Mouse (Mus musculus): ENCODE results near the gene Pgap2.

The Pgap2 gene

GRCm38 (mm10) chr7:102209756-102210721 lies at the start of gene Pgap2, which contains the start of gene Nup98:
Gene Pgap2 (plus strand): TSS chr7:102210208.
Gene Nup98 (minus strand): TSS chr7:102210176.
- in situ Hi-C loops (cut with MboI; ENCODE audit: unreplicated experiment in 2 of 2), result loop anchor here (5.0 to 25.0 kb wide), 2 partner anchors 42 to 548 kb away; partner anchors contain the start of gene Clpb (in 1 of the 2)

DNA sequence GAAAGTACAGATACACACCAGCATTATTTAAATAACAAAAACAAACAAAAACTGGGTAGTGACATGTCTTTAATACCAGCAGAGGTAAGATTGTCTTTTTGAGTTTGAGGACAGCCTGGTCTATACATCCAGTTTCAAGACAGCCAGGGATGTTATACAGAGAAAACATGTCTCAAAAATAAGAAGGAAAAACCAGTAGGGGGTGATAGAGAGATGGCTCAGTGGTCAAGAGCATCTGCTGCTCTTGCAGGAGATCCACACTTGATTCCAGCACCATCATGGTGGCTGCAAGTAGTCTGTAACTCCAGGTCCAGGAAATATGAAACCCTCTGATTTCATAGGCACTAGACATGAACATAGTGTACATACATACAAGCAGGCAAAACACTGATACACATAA lies 39.7 kb upstream of the Pgap2 start:
- in situ Hi-C loops (cut with MboI; ENCODE audit: unreplicated experiment in 2 of 2), result no loop called here

DNA sequence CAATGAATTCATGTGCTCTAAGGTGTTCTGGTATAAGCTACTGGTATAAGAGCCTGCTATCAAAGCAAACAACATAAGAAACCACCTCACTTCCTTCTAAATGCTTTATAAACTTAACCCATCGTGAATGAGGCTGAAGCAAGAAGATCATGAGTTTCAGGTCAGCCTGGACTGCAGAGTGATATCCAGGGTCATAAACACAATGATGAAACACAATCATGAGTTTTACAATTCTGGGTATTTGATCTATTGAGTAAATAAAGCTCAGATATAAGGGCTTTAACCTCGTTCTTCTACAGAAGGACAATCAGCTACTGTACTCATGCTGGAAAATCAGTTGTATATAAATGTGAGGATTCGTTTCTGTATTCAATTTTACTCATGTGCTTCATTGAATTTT lies 26.2 kb upstream of the Pgap2 start:
- in situ Hi-C loops (cut with MboI; ENCODE audit: unreplicated experiment in 2 of 2), result no loop called here

DNA sequence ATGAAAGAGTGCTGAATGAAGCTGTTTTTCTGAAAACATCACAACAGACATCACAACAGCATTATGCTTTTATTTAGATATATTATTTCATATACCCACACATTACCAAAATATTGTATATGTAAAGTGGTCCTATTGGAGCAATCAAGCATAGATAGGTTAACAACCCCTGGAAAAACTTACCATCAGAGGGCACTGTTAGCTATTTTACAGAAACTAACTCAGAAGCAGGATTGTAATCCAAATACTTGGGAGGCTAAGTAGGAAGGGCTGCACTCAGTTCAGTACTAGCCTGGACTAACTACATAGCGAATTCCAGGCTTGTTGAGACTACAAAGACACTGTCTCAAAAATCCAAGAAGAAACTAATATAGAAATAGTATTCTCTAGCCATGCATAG lies 17.7 kb upstream of the Pgap2 start:
- in situ Hi-C loops (cut with MboI; ENCODE audit: unreplicated experiment in 2 of 2), result loop anchor here in 1 of 2 experiments (5.0 kb wide), 1 partner anchor 230 kb away; no protein-coding TSS in a partner anchor

DNA sequence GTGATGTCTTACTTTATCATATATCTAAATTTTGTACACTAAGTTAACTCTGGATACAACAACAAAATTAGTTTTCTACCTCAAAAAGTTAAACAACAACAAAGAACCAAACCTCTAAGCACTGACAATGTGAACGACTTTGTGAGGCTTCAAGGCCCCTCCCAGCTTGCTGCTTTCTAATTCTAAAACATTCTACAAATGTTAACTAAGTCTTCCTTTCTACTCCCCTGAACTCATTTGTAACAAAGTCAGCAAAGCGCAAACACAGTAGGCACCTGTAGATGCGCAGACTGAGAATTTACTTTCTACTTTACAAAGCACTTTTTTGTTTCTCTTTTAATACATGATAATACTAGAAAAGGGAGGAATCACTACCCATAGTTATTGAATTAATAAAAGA lies 9.4 kb upstream of the Pgap2 start:
- in situ Hi-C loops (cut with MboI; ENCODE audit: unreplicated experiment in 2 of 2), result loop anchor here in 1 of 2 experiments (25.0 kb wide), 1 partner anchor 538 kb away; the partner anchor contains the start of gene Clpb

- in situ Hi-C loops (cut with MboI; ENCODE audit: unreplicated experiment in 2 of 2), result loop anchor here in 1 of 2 experiments (25.0 kb wide), 1 partner anchor 539 kb away; the partner anchor contains the start of gene Clpb
Measured at GRCm38 (mm10) chr7:102200996-102201785, 8.8 kb upstream of the Pgap2 start.

GRCm38 (mm10) chr7:102204296-102204857 lies 5.6 kb upstream of the Pgap2 start:
- in situ Hi-C loops (cut with MboI; ENCODE audit: unreplicated experiment in 2 of 2), result loop anchor here in 1 of 2 experiments (25.0 kb wide), 1 partner anchor 542 kb away; the partner anchor contains the start of gene Clpb

- in situ Hi-C loops (cut with MboI; ENCODE audit: unreplicated experiment in 2 of 2), result loop anchor here in 1 of 2 experiments (25.0 kb wide), 1 partner anchor 543 kb away; the partner anchor contains the start of gene Clpb
Measured at GRCm38 (mm10) chr7:102205646-102206045, 4.4 kb upstream of the Pgap2 start.

DNA sequence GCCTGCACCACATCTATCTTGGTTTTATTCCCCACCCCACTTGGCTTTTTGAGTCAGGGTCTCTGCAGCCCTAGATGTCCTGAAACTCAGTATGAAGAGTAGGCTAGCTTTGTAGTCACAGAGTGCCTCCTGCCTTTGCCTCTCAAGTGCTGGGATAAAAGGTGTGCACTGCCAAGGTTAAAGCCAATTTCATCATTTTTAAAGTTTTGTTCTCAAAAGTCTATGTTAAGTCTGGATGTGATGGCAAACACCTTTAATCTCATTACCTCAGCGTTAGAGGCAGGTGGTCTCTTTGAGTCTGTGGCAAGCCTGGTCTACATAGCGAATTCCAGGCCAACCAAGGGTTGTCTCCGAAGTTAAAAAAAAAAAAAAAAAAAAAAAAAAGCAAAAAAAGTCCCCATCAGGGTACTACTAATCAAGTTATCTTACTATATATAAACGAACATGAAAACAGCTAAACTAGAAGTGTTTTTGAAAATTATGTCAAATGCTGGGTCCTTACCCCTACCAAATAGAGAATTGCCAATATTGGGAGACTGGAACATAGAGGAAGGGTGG lies 1.1 kb upstream of the Pgap2 start:
- in situ Hi-C loops (cut with MboI; ENCODE audit: unreplicated experiment in 2 of 2), result loop anchor here in 1 of 2 experiments (25.0 kb wide), 1 partner anchor 547 kb away; the partner anchor contains the start of gene Clpb

GRCm38 (mm10) chr7:102211071-102211470 lies 1.1 kb downstream of the Pgap2 start:
- in situ Hi-C loops (cut with MboI; ENCODE audit: unreplicated experiment in 2 of 2), result loop anchor here (5.0 to 25.0 kb wide), 2 partner anchors 41 to 549 kb away; partner anchors contain the start of gene Clpb (in 1 of the 2)

DNA sequence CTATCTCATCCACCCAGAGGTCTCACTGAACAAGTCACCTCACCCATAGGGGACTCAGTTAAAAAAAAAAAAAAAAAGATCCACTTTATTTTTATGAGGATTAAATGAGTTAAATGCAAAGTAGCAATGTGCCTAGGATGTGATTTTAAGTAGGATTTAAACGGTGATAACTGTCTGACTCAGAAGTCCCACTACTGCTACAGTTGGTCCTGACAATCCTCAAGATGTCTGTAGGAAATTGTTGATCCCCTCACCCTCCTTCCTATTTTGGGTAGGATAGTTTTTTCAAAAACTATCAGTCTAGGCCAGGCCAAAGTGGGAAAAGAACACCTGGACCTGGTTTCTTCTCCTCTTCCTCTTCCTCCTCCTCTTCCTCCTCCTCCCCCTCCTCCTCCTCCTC lies 11.9 kb downstream of the Pgap2 start:
- in situ Hi-C loops (cut with MboI; ENCODE audit: unreplicated experiment in 2 of 2), result loop anchor here in 1 of 2 experiments (25.0 kb wide), 1 partner anchor 560 kb away; the partner anchor contains the start of gene Clpb

DNA sequence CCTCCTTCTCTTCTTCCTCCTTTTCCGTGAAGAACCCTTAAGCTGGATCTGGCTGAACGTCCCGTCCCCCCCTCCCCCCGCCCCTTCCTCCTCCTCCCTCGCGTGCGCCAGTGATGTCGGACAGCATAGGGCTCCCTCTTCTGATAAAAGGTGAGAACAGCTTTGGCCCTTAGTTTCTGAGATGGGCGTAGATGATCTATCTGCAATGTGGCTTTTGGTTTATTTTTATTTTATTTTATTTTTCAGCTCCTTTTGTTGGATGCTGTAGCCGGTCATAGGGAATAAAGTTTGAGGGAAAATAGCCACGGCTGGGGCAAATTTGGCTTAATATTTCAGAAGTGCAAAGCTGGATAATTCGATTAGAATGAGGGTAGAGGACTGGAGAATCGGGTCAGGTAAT lies 12.3 kb downstream of the Pgap2 start:
- in situ Hi-C loops (cut with MboI; ENCODE audit: unreplicated experiment in 2 of 2), result loop anchor here in 1 of 2 experiments (25.0 kb wide), 1 partner anchor 560 kb away; the partner anchor contains the start of gene Clpb

DNA sequence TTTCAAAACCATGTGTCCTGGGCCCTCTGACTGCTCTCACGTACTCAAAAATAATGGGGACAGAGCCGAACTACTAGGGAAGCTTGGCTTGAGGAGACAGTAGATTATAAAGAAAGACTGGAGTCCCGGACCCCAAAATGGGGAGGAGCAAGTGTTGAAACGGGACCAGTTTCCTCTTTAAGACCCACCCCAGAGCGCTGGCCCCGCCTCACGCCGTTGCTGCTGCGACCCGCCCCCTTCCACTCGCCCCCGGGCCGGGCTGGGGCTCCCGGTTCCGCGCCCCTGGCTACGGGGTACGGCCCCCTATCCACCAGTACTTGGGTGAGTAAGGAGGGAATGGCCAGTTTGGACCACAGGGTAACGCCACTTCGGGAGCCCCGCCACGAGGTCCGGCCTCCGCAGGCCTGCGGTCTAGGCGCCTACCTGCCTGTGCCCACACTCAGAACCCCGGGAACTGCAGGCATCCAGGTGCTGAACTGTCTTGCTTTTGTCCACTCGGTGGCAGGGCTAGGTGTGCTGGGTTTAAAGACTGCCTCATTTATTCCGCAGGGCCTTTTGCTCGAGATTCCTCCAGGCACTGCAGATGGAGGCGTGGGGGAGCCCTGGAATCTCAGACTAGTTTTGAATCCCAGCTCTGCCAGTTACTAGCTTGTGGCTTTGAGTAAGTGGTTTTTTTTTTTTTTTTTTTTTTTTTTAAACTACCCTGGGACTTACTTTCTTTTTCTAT lies 13.0 kb downstream of the Pgap2 start:
- in situ Hi-C loops (cut with MboI; ENCODE audit: unreplicated experiment in 2 of 2), result loop anchor here in 1 of 2 experiments (25.0 kb wide), 1 partner anchor 561 kb away; the partner anchor contains the start of gene Clpb

GRCm38 (mm10) chr7:102223883-102224738 lies 14.1 kb downstream of the Pgap2 start:
- in situ Hi-C loops (cut with MboI; ENCODE audit: unreplicated experiment in 2 of 2), result loop anchor here in 1 of 2 experiments (25.0 kb wide), 1 partner anchor 562 kb away; the partner anchor contains the start of gene Clpb

DNA sequence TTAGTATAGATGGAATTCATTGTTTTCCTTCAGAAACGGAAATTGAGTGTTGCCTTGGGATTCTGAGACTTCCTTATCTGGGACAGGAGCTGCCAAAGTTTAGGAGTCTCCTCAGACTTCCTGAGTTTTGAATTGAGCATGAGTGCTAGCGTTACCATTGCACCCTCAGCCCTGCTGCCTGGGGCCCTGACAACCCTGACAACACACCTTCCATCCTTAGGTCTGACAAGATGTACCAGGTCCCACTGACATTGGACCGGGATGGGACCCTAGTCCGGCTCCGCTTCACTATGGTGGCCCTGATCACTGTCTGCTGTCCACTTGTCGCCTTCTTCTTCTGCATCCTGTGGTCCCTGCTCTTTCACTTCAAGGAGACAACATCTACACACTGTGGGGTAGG lies 16.0 kb downstream of the Pgap2 start:
- in situ Hi-C loops (cut with MboI; ENCODE audit: unreplicated experiment in 2 of 2), result no loop called here

GRCm38 (mm10) chr7:102228049-102228670 lies 18.2 kb downstream of the Pgap2 start:
- in situ Hi-C loops (cut with MboI; ENCODE audit: unreplicated experiment in 2 of 2), result no loop called here

DNA sequence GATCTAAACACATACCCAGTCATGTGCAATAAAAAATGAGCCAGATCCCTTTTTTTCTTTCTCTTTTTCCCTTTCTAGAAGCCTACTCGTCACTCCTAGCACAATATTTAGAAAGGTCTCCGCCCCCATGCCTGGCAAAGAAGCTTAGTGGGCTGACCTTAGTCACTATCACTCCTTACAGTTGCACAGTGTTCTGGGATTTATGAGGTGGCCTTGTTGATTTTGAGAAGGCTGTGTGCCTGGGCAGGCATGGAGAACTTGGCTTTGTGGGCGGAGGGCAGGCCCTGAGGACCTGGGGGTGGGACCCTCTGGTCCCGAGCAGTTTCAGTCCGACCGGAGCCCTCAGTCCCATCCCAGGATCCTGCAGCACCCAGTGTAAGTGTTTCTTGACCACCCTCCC lies 19.8 kb downstream of the Pgap2 start:
- in situ Hi-C loops (cut with MboI; ENCODE audit: unreplicated experiment in 2 of 2), result no loop called here
